Mouse (Mus musculus) left cerebral cortex, adult 11 months (tissue): ENCODE measurements around the gene Hvcn1.
A peak's percentile ranks its signal among the peaks of the same experiment; 100 is the strongest.
"Not testable (repeated sequence)": the region's sequence is repeated elsewhere in the genome, so short reads cannot be mapped to it uniquely, and the experiment has no call there.

Experiments
- DNase-seq: peaks from one replicate; pipeline ENCODE4 v3.0.0; 2022; ENCODE audit warnings: low spot score

Hvcn1 gene

DNA sequence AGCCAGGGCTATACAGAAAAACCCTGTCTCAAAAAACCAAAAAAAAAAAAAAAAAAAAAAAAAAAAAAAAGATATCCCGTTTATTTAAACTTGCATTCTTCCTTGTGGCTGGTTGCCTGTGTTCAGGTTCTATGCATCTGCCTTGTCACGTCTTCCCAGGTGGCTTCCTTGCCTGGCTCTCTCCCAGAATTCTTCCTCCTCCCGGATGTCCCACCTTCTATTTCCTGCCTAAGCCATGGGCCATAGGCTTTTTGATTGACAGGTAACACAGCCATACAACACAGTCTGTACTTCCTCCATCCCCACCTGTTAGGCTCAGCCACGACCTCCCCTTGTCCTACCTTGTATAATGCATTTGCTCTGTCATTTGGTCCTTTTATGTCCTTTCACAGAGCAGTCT is at the start of gene Hvcn1:
Gene Hvcn1 (plus strand): TSS at position 330 of the 400 bp plus-strand sequence.
- DNase-seq, result no peak

DNA sequence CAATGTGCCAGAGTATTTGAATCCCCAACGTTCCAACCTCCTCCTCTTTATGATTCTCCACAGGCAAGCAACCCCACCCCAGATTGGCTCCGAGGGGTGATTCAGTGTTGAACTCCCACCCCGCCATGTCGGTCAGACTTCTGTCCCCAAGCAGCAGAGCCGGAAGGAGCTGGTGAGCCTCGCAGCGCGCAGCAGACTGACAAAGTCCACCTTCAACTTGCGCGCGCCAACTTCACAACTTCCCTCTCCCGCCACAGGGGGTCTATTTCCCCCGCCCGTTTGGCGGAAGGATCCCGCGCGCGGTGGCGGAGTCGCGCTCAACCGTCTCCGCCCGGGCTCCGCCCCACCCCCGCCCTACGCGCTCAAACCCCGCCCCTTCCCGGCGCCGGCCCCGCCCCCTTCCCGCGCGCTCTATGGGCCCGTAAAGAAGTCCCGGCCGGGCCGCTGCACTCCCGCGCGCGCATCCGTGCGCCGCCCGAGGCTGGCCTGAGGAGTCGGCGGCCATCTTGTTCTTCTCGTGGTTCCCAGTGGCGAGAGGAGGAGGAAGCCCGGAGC is 48.7 kb upstream of the Hvcn1 start, which contains the start of gene Ppp1cc:
Gene Ppp1cc (plus strand): TSS at position 452 of the 555 bp plus-strand sequence.
- peak; percentile 79 for DNase-seq

DNA sequence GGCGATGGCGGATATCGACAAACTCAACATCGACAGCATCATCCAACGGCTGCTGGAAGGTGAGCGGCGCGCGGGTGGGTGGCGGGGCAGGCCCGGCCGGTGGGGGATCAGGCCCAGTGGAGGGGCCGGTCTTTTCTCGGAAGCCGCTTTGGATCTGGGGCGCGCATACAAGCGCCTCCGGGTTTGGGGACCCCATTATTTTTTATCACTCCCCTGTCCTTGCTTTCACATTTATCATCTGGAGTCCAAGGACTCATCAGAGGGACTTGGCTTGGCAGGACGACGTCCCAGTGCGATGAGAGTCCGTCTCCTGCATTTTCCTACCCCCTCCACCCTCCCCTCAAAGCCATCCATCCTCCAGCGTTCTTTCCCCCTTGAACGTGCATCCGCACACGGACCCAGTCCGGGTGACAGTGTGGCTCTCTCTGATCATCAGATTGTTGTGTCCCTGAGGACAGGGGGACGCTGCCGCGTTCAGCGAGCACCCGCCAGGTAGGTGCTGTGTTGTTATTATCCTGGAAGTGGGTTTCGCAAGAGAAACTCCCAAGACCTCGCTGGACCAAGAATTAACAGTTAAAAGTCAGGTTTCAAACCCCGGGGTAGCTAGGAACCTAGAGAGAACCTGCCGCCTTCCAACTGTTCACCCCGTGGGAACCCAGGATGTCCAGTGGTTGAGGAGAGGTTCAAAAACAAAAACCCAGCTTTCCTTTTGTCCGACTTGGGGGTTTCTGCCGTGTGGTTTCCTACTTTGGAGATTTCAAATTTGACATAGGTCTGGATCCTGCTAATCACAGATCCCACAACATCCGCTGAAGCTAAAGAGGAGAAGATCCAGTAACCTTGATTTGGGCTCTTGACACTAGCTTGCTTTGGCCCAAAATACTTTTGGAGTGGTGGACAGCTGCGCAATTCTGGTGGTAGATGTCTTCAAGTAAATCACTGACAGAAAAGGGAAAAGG is 47.8 kb upstream of the Hvcn1 start:
- no peak for DNase-seq

DNA sequence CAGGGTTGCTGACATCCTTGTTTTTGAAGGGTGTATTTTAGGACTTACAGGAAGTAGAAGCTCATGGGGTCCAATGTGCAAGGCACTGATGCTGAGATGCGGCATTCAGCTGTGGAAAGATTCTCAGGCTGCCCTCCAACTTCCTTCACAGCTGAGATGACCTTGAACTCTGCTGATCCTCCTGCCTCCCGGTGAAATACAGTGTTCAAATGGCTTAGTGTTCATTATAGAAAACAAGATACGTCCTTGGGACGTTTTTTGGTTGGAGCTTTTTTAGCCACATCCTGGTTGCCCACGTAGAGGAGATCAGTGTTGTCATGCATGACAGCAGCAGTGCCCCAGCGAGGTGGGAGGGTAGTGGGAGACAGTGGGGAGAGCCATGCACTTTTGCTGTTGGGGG is 43.4 kb upstream of the Hvcn1 start:
- no peak for DNase-seq

DNA sequence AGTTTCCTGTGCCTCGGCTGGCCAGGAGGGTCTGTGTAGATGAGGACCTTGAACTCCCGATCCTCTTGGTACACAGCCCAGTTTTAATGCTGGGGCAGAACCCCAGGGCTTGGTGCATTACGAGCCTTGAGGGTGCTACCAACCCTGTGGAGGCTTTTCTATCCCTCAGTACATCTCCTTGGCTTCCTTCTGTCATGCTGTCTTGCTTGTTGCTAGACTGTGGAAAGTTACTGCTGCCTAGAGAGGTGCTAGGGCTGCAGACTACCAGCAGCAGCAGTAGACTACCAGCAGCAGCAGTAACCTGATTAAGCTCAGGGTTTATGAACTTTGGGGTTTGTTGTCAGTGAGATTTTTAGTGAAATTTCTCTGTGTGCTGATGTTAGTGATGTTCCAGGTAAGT is 42.6 kb upstream of the Hvcn1 start:
- no peak for DNase-seq

DNA sequence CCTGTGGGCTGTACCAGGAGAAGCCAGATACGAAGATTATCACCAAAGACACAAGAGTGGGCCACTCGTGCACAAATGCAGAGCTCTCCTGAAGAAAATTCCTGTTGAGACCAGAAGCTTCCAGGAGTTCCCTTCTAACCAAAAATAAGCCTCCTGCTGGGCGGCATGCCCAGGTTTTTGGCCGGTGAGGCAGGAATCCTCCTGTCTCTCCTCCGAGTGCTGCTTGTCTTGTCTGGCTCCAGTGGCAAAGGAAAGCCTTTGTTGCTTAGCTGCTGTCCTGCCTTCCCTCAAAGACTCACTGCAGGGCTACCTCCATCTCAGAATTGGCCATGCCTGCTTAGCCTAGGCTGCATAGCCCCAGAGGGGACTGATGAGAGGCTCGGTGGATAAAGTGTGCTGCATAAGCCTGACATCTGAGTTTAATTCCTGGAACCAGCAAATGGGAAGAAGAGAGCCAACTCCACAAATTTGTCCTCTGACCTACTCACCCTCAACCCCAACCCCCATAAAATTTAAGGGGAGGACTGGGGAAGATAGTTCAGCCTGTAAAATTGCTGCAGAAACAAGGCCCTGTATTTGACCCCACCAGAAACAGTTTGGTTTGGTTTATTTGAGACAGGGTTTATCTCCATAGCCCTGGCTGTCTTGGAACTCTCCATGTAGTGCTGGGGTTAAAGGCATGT is 41.2 kb upstream of the Hvcn1 start:
- no peak for DNase-seq

DNA sequence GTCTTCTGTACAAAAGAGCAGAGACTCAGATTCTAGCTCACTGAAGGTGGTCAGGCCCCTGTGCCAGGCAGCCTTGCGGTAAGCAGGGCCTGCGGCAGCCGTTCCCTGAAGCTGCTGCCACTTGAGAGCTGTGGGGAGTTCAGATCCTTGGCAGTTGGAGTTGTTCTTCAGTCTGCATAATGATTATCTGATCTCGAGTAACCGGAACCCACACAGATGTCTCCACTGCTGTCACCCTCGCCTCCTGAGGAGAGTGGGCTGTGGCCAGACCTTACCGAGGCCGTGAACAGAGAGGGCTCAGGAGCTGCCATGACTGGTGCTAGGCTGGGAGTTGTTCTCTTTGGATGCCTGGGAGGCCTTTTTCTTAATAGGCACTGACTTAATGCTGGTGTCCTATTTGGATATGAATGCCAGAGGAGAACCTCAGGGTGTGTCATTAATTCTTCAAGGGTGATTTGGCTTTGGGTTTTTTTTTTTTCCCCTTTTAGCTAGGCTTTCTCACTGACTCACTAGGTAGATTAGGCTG is 39.9 kb upstream of the Hvcn1 start:
- no peak for DNase-seq

DNA sequence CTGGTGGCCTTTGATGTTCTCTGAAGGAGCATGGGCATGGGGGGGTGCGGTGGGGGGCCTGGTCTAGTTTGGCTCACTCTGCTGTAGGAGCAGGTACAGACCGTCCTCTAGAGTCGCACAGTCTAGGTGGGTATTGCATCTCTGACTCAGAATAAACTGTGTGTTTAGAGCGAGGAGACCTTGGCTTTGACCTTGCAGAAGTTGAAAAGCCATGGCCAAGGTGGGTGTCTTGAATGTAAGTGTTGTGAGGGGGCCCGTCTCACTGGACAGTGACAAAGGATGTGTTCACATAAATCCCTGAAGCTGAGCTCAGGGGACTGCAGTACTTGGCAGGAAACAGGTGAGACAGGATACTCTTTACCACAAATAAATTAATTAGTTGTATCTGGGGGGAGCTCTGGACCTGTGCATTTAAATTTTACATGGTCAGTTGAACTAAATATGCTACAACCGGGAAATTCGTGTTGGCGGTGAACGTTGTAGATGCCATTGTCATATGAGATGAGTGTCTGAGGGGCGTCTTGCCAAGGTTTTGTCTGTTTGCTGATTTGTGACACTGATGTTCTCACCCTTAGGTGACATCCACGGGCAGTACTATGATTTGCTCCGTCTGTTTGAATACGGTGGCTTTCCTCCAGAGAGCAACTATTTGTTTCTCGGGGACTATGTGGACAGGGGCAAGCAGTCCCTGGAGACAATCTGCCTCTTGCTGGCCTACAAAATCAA is 38.1 kb upstream of the Hvcn1 start:
- DNase-seq, result no peak

DNA sequence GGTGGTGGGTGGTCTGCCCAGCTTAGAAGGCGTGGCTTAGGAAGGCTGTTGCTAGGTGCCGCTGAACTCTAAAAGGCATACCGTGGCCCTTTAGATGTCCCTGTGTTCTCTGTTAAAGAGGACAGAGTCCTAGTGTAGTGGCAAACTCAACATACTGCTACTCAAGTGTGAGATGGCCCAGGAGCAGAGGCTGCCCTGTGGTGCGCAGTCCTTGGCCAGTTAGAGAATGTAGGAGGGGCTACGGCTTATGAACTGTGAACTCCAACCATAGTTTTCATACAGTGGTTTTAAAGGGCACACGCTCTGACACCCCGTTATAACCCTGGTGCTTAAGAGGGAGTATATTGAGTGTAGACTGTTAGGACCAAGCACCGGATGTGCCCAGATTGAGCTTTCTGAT is 35.5 kb upstream of the Hvcn1 start:
- DNase-seq, result no peak

DNA sequence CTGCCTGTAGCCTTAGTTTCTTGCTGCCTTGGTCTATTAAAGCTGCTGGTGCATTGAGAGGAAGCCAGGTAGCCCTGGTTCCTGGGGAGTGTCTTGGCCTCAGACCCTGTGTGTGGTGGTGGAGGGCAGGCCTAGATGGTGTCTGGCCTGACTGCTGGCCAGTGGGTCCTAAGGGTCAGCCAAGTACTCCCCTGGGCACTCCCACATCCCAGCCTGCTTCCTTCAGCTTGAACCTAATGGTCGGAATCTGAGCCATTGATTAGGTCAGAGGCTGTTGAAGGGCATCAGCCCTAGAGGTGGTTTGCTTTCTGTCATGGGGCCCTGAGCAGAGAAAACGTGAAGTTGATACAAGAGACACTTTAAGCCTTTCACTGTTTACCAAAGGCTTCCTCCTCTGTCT is 31.2 kb upstream of the Hvcn1 start:
- no peak for DNase-seq

DNA sequence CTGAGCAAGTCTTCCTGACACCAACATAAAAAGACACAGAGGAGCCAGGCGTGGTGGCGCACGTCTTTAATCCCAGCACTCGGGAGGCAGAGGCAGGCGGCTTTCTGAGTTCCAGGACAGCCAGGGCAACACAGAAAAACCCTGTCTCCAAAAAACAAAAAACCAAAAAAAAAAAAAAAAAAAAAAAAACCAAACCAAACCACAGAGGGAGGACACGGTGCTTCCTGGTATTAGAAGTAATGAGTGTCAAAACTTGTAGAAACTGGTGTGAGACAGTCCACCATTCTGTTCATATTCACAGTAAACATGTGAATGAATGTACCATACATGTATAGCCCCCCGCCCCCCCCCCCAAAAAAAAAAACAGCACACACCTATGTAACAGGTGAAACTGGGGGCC is 30.6 kb upstream of the Hvcn1 start:
- DNase-seq, result no peak

DNA sequence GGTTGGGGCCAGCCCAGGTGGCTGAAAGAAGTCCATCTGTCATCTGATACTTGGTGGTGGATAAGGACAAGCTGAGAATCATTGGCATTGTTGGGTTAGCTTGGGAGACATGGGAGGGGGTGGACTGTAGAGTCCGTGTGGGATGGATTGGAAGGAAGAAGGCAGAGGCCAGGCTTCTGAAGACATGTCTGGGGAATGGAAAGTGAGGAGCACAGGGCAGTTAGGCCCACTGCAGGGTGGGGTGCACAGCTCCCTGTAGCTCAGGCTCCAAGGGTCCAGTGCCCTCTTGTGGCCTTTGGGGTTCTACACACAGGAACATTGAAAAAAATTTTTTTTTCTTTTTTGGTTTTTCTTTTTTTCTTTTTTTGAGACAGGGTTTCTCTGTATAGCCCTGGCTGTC is 30.2 kb upstream of the Hvcn1 start:
- no peak for DNase-seq

DNA sequence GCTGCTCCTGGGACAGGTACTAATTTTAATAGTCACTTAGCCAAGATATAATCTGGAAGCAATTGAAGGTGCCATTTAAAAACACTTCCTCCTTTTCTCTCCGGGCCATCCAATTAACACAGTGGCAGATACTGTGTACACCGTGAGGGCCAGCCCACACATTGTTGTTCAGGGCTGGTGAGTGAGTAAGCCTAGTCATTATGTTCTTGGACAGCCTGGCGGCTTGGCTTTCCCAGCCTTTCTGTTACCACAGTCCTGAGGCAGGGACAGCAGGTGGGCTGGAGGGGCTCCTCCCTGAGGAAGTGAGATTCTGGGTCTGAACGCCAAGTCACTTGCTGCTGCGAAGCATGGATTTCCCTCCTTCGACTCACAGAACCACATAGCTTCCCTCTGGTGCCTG is 26.9 kb upstream of the Hvcn1 start:
- DNase-seq, result no peak

DNA sequence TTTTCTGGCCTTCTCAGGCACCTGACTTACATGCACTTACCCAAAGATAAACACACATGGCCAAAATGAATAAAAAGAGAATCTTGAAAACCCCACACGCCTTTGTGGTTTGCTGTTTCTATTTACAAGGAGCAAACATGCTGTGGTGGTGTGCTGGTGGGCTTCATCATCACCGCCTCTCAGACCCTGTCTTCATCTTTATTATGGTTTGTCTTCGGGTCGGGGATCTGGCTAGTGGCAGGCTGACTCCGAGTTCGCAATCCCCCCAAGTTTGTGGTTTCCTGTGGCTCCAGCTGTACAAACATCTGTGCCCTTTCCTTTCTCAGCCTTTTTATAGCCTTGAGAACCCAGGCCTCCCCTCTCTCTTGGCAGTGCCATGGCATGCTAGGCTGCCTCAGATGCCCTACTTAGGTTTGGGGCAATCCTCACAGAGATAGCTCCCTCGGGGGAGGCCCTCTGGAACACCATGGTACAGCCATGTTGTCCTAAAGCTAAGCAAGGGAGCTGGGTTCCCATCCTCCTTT is 22.3 kb upstream of the Hvcn1 start:
- no peak for DNase-seq

DNA sequence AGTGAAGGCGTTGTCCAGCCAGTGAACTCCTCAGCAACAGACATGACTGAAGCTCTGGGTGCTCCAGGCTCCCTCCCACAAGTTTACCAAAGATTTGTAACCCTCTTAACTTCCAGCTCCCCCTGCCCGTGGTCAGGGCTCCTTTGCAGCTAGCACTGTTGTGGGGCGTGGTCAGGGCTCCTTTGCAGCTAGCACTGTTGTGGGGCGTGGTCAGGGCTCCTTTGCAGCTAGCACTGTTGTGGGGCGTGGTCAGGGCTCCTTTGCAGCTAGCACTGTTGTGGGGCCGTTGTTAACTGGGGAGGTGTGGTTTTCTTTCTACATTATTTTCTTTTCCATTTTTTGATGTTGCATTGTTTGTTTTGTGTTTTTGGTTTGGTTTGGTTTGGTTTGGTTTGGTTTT is 21.7 kb upstream of the Hvcn1 start:
- DNase-seq, result not testable (repeated sequence)

DNA sequence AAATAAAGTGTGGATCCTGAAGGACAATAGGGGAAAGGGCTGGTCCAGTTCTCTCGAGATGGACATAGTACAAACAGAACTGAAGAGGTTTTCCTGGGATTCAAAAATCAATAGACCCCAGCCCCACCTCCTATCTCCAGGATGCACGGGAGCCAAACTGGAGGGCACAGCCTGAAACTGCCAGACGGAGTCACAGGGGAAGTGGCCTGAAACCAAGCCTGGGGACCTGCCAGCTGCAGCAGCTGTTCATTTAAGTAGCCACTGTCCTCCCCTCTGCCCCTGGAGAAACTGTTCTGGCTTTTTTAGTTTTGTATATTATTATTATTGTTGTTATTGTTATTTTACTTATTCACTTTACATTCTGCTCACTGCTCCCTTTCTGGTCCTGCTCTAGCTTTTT is 17.5 kb upstream of the Hvcn1 start:
- DNase-seq, result no peak

DNA sequence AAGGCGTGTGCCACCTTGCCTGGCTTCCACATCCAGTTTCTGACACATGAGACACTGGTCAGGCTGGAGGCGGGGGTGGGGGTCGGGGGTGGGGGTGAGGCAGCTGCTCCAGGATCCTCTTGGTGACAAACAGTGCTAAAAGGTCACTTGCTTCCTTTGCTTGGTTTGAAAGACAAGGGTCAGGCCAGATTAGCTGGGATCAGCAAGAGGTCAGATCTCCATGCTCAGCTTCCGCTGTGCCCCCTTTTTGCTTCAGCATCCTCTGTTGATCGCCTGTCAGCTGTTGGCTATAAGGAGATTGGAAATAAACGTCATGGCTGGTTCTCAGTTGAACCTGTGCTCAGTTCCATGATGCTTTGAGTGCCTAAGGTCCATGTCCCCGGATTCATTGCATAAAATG is 16.1 kb upstream of the Hvcn1 start:
- no peak for DNase-seq

DNA sequence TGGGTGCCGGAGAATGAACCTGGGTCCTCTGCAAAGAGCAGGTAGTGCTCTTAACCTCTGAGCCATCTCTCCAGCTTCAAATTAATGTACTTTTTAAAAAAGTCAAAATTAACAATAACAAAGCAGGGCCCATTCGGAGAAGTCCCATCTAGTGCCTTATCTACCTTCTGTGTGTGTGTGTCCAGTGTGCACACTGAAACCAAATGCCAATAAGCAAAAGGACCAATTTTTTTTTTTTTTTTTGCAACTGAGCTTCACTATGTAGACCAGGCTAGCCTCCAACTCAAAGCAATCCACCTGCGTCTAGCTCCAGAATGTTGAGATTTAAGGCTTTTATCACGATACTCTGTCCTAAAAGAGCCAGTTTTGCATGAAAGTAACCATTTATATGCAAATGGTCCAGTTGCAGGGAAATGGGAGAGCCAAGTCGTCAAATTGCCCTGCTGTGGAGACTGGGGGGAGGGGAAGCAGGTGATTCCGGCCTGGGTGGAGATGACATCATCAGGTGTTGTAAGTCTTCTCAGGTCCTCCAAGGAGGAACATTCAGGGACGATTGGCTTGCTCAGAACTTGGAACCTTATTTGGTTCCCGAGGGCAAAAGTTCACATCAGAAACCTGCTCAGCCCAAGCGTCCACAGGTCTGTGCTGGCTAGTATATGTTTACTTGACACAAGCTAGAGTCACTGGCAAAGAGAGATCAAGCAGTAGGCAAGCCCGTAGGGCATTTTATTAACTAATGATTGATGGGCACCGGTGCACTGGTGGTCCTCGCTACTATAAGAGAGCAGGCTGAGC is 15.1 kb upstream of the Hvcn1 start:
- DNase-seq, result no peak

DNA sequence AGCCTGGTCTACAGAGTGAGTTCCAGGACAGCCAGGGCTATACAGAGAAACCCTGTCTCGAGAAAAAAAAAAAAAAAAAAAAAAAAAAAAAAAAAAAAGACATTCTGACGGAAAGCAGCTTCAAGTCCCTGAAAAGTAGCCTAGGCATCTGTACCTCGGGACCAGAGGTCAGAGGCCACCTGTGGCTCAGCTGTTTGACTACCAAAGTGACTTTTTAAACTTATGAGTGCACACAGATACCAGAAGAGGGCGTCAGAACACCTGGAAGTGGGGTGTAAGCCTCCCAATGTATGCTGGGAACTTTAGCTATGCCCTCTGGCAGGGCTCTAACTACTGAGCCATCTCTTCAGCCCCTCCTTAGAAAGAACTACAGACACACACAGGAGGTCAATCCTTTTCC is 14.3 kb upstream of the Hvcn1 start:
- no peak for DNase-seq

DNA sequence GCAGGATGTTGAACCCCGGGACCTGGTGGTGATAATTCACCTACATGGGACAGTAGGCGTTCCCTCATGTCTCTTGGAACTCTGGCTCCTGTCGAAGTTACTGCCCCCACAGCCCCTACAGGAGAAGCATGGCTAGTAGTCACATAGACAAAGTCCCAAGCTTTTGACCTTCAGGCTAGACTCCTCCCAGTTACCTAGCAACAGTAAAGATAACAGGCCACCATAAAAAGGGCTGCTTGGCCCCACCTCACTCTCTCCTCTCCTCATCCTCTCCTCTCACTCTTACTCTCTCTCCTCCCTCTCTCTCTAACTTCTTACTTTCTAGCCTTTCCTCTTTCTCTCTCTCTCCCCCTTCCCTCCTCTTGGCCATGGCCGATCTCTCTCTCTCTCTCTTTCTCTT is 5.7 kb upstream of the Hvcn1 start:
- no peak for DNase-seq

DNA sequence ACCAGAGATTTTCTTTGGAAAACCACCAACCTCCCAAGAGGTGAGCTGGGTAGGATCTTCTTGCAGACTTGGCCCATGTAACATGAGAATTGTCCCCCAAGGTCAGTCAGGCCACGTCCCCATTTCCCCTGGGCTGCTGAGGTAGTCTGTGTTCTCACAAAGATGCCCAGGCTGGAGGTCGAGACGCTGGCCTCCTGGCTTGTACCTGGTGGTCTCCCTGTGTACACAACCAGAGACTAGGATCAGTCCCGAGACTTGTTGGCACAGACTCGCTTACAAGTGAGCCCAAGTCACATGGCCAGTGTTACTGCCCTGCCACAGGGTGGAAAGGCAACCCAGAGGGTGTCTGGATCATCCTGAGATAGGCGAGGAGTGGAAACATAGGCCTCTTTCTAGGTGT is 4.7 kb upstream of the Hvcn1 start:
- no peak for DNase-seq
